Mouse (Mus musculus) cerebellum, adult 9-11 months (tissue): Measurements from ENCODE around the gene Olfr319.
"Not testable (repeated sequence)": the region's sequence is repeated elsewhere in the genome, so short reads cannot be mapped to it uniquely, and the experiment has no call there.

Source experiments
- DNase-seq: peaks from one replicate; pipeline ENCODE4 v3.0.0; 2022

Gene Olfr319

DNA sequence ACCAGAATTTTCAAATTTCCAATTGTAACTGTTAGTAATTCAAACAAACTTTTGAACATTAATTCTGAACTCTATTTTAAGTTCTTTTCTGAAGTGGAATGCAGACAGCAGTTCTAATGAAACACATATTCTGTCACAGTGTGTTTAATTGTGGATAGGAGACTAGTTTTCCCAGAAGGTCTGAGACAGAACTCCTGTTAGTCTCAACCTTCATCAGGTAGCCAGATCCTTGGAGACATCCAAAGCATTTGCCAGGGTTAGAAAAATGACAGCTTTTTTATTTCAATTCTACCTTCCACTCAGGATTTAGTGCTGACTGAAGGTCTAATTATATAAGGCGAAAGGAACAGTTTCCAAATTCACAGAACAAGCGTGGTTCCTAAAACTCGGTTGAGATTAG lies at the start of gene Olfr319:
Gene Olfr319, plus strand, starts transcription at position 301 of the 400 bp plus-strand sequence.
- DNase-seq: no peak

- DNase-seq: no peak
Observed at GRCm38 (mm10) chr11:58655151-58655550, 43.8 kb upstream of the Olfr319 start.

DNA sequence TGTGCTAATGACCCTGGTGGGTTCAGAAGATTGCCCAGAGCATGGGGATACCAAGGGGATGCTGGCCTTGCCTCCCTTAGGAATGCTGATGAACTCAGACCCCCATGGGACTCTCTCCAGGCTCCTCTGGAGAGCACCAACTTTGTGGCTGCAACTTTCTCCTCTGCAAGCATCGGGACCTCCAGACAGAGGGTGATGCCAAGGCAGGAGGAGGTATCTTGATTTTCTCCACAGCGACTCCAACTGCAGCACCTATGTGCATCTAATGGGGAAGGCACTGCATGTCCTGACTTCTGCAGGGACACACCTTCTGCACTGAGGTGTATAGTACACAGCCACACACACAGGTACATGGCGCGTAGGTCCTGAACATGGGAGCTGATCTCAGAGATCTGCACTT lies 40.4 kb upstream of the Olfr319 start, which contains the start of gene Olfr322:
Gene Olfr322, plus strand, starts transcription at position 187 of the 400 bp plus-strand sequence.
- no peak for DNase-seq

GRCm38 (mm10) chr11:58669252-58669651 lies 29.7 kb upstream of the Olfr319 start:
- DNase-seq: no peak

- DNase-seq: no peak
Observed at GRCm38 (mm10) chr11:58671825-58672224, 27.1 kb upstream of the Olfr319 start.

GRCm38 (mm10) chr11:58680799-58681198 lies 18.2 kb upstream of the Olfr319 start, which contains the start of gene Olfr320:
Olfr320 (plus strand) TSS chr11:58681099.
- DNase-seq: no peak

- no peak for DNase-seq
Observed at GRCm38 (mm10) chr11:58709086-58709485, 10.1 kb downstream of the Olfr319 start.

DNA sequence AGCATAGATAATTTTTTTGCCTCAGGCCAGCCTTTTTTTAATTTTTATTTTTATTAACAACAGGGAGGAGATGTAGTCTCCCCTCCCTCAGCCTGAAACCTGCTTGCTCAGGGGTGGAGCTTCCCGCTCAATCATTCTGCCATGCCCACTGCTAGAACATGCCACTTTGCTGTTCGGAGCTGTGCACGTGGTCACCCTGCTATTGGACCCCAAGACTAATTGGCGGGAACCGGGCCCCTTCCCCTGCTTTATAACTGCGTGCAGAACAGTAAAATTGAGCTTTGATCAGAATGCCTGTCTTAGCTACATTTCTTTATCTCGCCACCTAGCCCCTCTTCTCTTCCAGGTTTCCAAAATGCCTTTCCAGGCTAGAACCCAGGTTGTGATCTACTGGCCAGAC lies 18.8 kb downstream of the Olfr319 start:
- DNase-seq: not testable (repeated sequence)

DNA sequence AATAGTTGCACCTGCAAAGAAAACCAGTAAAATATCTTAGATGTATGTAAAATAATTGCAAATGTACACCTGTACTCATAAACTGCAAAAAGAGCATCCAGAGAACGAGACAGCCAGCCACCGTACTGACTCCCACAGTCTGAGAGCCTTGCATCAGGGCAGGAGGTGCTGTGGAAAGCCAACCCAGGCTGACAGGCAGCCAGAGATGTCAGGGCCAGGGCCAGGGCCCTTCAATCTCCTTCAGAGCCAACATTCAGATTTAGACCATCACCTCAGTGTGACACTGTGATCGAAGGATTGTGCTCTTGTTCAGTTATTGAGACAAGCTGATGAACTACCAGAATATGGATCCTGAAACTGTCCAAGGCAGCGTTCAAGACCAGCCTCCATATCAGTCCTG lies 20.7 kb downstream of the Olfr319 start:
- DNase-seq: no peak

DNA sequence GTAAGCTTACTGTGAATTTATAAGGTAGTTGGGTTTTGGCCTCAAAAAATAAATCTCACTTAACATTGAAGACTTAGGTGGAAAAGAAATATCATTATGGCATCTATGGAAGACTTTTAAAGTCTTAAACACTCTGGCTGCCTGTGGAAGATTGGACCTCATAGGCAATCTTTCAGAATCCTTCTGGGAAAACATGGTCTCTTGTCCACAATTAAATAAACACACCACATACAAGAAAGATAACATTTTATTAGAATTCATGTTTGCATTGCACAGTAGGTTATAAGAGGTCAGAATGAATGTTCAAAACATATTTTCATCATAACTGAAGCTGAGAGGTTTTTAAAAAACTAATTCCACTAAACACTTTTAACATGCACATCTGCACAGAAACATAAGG lies 25.0 kb downstream of the Olfr319 start, which contains the start of gene Olfr318:
Gene Olfr318, minus strand, starts transcription at position 101 of the 400 bp plus-strand sequence.
- DNase-seq: no peak

DNA sequence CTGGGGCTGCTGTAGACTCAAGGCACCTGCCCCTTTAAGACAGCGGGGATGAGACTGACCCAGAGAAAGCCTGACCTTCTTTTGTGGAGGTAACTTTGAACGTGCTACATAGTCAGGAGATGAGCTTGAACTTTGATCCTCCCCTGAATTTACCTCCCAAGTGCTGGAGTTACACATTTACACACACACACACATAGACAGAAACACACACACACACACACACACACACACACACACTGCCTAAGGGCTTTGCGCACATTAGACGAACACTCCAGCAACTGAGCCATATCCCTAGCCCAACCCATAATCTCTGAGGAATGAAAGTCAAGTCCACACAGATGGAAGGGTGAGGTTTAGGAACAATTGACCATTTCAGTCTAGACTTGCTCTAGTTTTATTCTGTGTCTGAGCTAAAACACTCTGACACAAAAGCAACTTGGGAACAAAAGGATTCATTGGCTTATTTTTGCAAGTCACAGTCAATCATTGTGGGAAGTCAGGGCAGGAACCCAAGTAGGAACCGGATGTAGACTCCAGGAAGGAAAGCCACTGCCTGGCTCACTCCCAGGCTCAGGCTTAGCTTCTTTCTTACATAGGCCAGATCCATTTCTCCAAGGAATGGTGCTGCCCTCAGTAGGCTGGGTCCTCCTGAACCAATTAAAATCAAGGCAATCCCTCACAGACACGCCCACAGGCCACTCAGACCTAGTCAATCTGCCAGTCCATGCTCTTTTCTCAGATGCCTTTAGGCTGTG lies 29.1 kb downstream of the Olfr319 start:
- not testable (repeated sequence) for DNase-seq

GRCm38 (mm10) chr11:58733372-58733771 lies 34.4 kb downstream of the Olfr319 start:
- DNase-seq: no peak

- no peak for DNase-seq
Observed at GRCm38 (mm10) chr11:58738792-58739262, 39.9 kb downstream of the Olfr319 start, which contains the start of gene Olfr317. Olfr317 (minus strand) TSS chr11:58739212.

GRCm38 (mm10) chr11:58751096-58751495 lies 52.1 kb downstream of the Olfr319 start:
- DNase-seq: not testable (repeated sequence)

- no peak for DNase-seq
Observed at GRCm38 (mm10) chr11:58752434-58752833, 53.5 kb downstream of the Olfr319 start, which contains the start of gene Olfr316. Olfr316 (plus strand) TSS chr11:58752734.
